Mouse (Mus musculus) heart, embryonic 11.5 days (tissue): ENCODE measurements around the gene Cpa5. TPM values are rescaled to one million over a fixed set of nuclear protein-coding genes. Genes with fewer than 3 reads are reported as not detected.
A peak's percentile ranks its signal among the peaks of the same experiment; 100 is the strongest.

ENCODE experiments used
- ATAC-seq: fragments of 200-750 bp; cut with Nextera tagmentation; replicated peaks from 2 replicates; pipeline ENCODE4 v1.8.0; 2017; ENCODE audit warnings: moderate library complexity; ENCODE audit not compliant: insufficient number of reproducible peaks, low FRiP score, low TSS enrichment
- H3K27ac ChIP-seq: fragments of 300-500 bp; sonication (generic); 2 replicates; pipeline ENCODE4 v1.5.1; 2014; ENCODE audit warnings: mild to moderate bottlenecking, low read depth, low read length
- H3K27me3 ChIP-seq: fragments of 300-500 bp; sonication (generic); 2 replicates; pipeline ENCODE4 v1.6.1; 2014; ENCODE audit warnings: mild to moderate bottlenecking, low read length, mixed read lengths; ENCODE audit not compliant: control insufficient read depth, insufficient read depth
- H3K36me3 ChIP-seq: fragments of 300-500 bp; sonication (generic); 2 replicates; pipeline ENCODE4 v1.6.1; 2014; ENCODE audit warnings: mild to moderate bottlenecking, low read length, moderate library complexity, mixed read lengths; ENCODE audit not compliant: control insufficient read depth, insufficient read depth
- H3K4me1 ChIP-seq: fragments of 300-500 bp; sonication (generic); 2 replicates; pipeline ENCODE4 v1.6.1; 2014; ENCODE audit warnings: low read length; ENCODE audit not compliant: control insufficient read depth, insufficient read depth
- H3K4me2 ChIP-seq: fragments of 300-500 bp; sonication (generic); 2 replicates; pipeline ENCODE4 v1.6.1; 2014; ENCODE audit warnings: mild to moderate bottlenecking, moderate library complexity
- H3K4me3 ChIP-seq: fragments of 300-500 bp; sonication (generic); 2 replicates; pipeline ENCODE4 v1.5.1; 2014; ENCODE audit warnings: low read depth, low read length
- H3K9ac ChIP-seq: fragments of 300-500 bp; sonication (generic); 2 replicates; pipeline ENCODE4 v1.6.1; 2014; ENCODE audit warnings: mild to moderate bottlenecking, low read depth, low read length, moderate library complexity
- H3K9me3 ChIP-seq: fragments of 300-500 bp; sonication (generic); replicated peaks from 2 replicates; pipeline ENCODE4 v1.6.1; 2016; ENCODE audit warnings: low read length; ENCODE audit not compliant: control insufficient read depth
- WGBS: fragments of 180-500 bp; shearing (Covaris S2); extraction: QIAGEN DNeasy Blood & Tissue Kit; methylation state at CpG from one replicate; pipeline ENCODE4 v1.1.7; 2014; ENCODE audit not compliant: insufficient replicate concordance; 5-methylcytosine and 5-hydroxymethylcytosine counted together
- polyA plus RNA-seq: library from polyadenylated mRNA; unstranded; fragments of >200 nt; fragmentation: Nextera tagmentation; extraction: Ambion mirVana; gene quantifications from 2 replicates; pipeline ENCODE4 v1.2.1, GENCODE M21; 2014

Gene Cpa5
- polyA plus RNA-seq, 1 experiment from 2014 or later = 1.4 TPM

DNA sequence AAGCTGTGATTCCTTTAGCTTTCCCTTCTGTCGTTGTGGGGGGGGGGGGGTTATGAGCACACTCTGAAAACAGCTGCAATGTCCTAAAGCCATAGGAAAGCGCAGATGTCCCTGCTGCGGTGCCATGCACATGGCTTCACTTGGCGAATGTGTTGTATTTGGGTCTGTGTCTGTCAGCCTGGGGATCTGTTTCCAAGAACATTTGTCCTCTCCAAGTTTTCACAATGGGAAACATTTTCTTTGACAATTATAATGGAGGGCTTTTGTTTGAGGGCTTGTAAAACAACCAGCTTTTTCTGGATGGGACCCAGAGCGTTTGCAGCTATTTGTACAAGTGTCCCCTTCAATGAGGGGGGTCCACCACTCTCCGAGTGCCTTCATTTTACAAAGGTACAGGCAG is 3.4 kb downstream of the Cpa5 start:
- no peak for ATAC-seq
- H3K36me3 ChIP-seq = no peaks in the 10 kb centered on the region
- no peak overlapping the region for H3K27ac ChIP-seq
- H3K4me2 ChIP-seq = no peak overlapping the region
- H3K27me3 ChIP-seq = no peaks in the 10 kb centered on the region
- peaks cover 31% of the 10 kb centered on the region for H3K4me1 ChIP-seq
- H3K9ac ChIP-seq = no peak overlapping the region
- H3K4me3 ChIP-seq = no peak overlapping the region
- WGBS = 83% methylated on average over 6 of the region's 6 CpGs
- H3K9me3 ChIP-seq = no peaks in the 10 kb centered on the region

DNA sequence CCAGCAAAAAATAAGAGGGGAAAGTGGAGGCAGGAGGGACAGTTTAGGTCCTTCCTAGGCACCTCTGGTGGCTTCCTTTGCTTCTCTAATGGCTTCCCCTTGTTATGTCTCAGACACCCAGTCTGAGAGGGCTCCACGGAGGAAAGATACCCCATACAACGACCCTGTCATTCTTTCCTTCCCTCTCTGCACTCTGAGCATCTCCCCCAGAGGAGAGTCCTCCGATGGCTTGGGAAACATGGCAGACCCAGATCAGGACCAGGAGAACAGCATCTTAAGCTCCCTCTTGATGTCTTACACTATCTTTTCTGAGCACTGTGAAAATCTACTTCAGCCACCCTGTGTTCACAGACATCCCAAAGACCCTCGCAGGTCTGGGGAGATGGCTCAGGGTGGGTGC is 4.9 kb downstream of the Cpa5 start:
- no peak overlapping the region for H3K9ac ChIP-seq
- H3K27ac ChIP-seq = no peak overlapping the region
- H3K36me3 ChIP-seq = no peaks in the 10 kb centered on the region
- WGBS = 36% methylated on average over 4 of the region's 4 CpGs
- ATAC-seq = no peak
- H3K4me1 ChIP-seq = peaks cover 31% of the 10 kb centered on the region
- no peak overlapping the region for H3K4me3 ChIP-seq
- H3K4me2 ChIP-seq = no peak overlapping the region
- no peaks in the 10 kb centered on the region for H3K9me3 ChIP-seq
- H3K27me3 ChIP-seq = no peaks in the 10 kb centered on the region

GRCm38 (mm10) chr6:30616491-30616941 is 5.7 kb downstream of the Cpa5 start:
- ATAC-seq = no peak
- Histone ChIP-seq H3K4me2 (peak overlapping the region; percentile 36), H3K9ac (peak overlapping the region; percentile 29; the same call in 1 of the 2 replicates), H3K4me1 (peaks cover 36% of the 10 kb centered on the region), H3K27ac (peak overlapping the region; percentile 83), H3K4me3 (no peak overlapping the region), H3K27me3 (no peaks in the 10 kb centered on the region), H3K36me3 (no peaks in the 10 kb centered on the region), H3K9me3 (no peaks in the 10 kb centered on the region)
- 5% methylated on average over 8 of the region's 8 CpGs for WGBS

DNA sequence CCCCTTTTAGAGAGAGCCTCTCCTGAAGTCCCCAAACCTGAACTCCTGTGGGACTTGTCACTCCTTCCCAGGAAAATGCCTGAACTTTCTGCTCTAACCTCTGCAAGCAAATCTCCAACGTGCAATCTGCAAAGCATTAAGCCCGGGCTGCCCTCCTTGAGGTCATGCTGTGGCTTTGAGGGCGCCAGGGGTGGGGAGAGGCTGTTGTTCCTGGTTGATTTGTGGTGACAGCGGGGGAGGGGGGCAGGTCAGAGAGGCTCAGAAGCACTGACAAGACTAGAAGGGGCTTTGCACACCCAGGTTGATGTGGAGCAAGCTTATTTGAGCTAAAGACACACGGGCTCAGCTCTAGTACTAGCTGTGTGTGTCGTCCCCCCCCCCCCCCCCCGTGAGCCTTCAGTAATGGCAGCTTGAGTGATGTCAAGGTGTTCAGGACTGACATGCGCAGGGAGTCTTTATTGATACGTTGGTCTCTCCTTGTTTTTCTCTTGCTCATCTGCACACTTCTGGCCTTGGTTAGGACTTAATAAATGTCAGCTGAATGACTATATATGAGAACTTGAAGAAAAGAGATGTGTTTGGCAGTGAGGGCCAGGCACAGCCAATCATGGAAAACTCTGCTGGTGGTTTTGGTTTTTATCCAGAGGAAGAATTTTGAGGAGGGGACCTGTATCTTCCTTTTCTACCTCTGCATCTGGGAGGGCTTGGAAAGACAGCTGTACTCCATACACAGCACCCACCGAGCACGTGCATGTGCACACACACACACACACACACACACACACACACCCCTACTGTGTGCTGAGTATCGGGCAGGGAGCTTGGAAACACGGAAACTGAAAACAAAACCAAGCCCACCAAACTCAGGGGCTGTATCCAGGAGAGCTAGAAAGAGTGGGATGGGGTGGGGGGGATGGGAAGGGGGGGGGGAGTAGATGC is 6.5 kb downstream of the Cpa5 start:
- peak overlapping the region; percentile 47; the same call in 1 of the 2 replicates for H3K9ac ChIP-seq
- WGBS = 13% methylated on average over 12 of the region's 13 CpGs
- H3K36me3 ChIP-seq = no peaks in the 10 kb centered on the region
- H3K27ac ChIP-seq = peak overlapping the region; percentile 83
- no peaks in the 10 kb centered on the region for H3K27me3 ChIP-seq
- peak; percentile 18; the same call in 1 of the 2 replicates for ATAC-seq
- H3K4me3 ChIP-seq = no peak overlapping the region
- no peaks in the 10 kb centered on the region for H3K9me3 ChIP-seq
- peaks cover 36% of the 10 kb centered on the region for H3K4me1 ChIP-seq
- H3K4me2 ChIP-seq = peak overlapping the region; percentile 49

DNA sequence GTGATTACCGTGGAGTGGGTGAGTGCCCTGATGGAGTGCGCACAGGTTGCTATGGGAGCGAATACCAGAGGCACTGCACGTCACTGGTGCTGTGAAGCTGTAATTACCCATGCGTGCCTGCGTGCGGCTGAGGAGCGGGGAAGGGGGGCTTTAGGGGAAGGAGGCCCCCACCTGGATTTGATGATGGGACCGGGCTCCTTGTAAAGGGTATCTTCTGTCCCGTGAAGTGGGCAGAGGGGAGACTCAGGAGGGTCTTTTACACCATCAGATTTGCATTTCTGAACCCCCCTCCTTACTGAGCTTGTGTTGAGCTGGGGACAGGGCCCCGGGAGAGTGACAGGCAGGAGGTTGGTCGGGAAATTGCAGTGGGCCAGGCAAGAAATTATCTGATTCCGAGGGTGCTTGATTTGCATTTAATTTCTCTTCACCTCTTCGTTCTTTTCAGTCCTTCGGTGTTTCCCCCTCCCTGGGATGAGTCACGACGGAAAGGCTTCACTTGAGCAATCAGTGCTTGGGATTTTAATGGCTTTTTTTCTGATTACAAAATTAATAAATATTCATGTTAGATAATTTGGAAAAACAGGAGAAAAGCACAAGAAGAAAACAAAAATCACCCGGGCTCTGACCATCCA is 7.3 kb downstream of the Cpa5 start:
- H3K27ac ChIP-seq = peak overlapping the region; percentile 83
- peak; percentile 53 for ATAC-seq
- peak overlapping the region; percentile 49 for H3K4me2 ChIP-seq
- H3K9ac ChIP-seq = 0 out of 2 replicates have a peak overlapping the region, but pooled peaks have one; percentile 47
- WGBS = 13% methylated on average over 18 of the region's 18 CpGs
- no peaks in the 10 kb centered on the region for H3K9me3 ChIP-seq
- H3K4me3 ChIP-seq = no peak overlapping the region
- H3K4me1 ChIP-seq = peaks cover 39% of the 10 kb centered on the region
- no peaks in the 10 kb centered on the region for H3K36me3 ChIP-seq
- H3K27me3 ChIP-seq = no peaks in the 10 kb centered on the region

DNA sequence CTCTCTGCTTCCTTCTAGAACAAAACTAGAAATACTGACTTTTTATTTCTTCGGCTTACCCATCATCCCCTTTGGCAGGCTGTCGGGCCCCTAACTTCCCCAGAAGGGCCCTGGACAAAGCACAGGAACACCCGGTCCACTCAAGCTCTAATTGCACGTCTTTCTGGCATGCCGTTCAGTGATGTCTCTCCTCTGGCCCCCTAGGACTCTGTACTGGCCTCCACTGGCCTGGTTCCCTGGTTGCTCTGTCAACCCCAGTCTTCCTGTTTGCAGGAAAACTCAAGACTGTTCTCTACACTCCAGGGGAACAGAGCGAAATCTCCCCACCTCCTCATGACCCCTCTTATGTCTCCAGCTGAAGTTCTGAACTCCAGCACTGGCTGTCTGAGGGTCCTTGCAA is 7.9 kb downstream of the Cpa5 start:
- Histone ChIP-seq H3K27ac (peak overlapping the region; percentile 83), H3K4me3 (no peak overlapping the region), H3K36me3 (no peaks in the 10 kb centered on the region), H3K9ac (no peak overlapping the region), H3K4me1 (peaks cover 39% of the 10 kb centered on the region), H3K27me3 (no peaks in the 10 kb centered on the region), H3K9me3 (no peaks in the 10 kb centered on the region), H3K4me2 (no peak overlapping the region)
- no peak for ATAC-seq
- 46% methylated on average over 6 of the region's 6 CpGs for WGBS

- Histone ChIP-seq H3K9ac (no peak overlapping the region), H3K4me3 (no peak overlapping the region), H3K4me1 (peaks cover 44% of the 10 kb centered on the region), H3K27me3 (no peaks in the 10 kb centered on the region), H3K4me2 (no peak overlapping the region), H3K36me3 (no peaks in the 10 kb centered on the region), H3K27ac (no peak overlapping the region; the same call in 1 of the 2 replicates), H3K9me3 (no peaks in the 10 kb centered on the region)
- whole genome bisulfite sequencing = 74% methylated on average over 5 of the region's 5 CpGs
- no peak for ATAC-seq
Measured at GRCm38 (mm10) chr6:30619606-30620005, 8.8 kb downstream of the Cpa5 start.

GRCm38 (mm10) chr6:30620591-30620990 is 9.8 kb downstream of the Cpa5 start:
- H3K36me3 ChIP-seq = no peaks in the 10 kb centered on the region
- H3K9ac ChIP-seq = no peak overlapping the region
- peaks cover 50% of the 10 kb centered on the region for H3K4me1 ChIP-seq
- H3K9me3 ChIP-seq = no peaks in the 10 kb centered on the region
- H3K4me3 ChIP-seq = no peak overlapping the region
- 70% methylated on average over 4 of the region's 4 CpGs for WGBS
- no peak for ATAC-seq
- peak overlapping the region; percentile 70 for H3K27ac ChIP-seq
- no peaks in the 10 kb centered on the region for H3K27me3 ChIP-seq
- H3K4me2 ChIP-seq = no peak overlapping the region
